Mouse (Mus musculus) limb, embryonic 14.5 days (tissue): ENCODE measurements around the gene Tcl1b5. TPM values are rescaled to one million over a fixed set of nuclear protein-coding genes. Genes with fewer than 3 reads are reported as not detected.

Experiments used
- ATAC-seq: fragments of 200-750 bp; cut with Nextera tagmentation; 2 replicates; pipeline ENCODE4 v1.8.0; 2017; ENCODE audit warnings: low read depth, moderate number of reproducible peaks, moderate TSS enrichment; ENCODE audit not compliant: low FRiP score
- DNase-seq: peaks from one replicate; pipeline ENCODE4 v3.0.0-alpha.2; 2015; ENCODE audit warnings: low spot score
- H3K27ac ChIP-seq: fragments of 300-500 bp; sonication (generic); replicated peaks from 2 replicates; pipeline ENCODE4 v1.5.1; 2014; ENCODE audit warnings: low read depth, mild to moderate bottlenecking, low read length, moderate library complexity, mixed read lengths
- H3K27me3 ChIP-seq: fragments of 300-500 bp; sonication (generic); 2 replicates; pipeline ENCODE4 v1.6.1; 2014; ENCODE audit warnings: low read length, mixed read lengths; ENCODE audit not compliant: control insufficient read depth, insufficient read depth
- H3K36me3 ChIP-seq: fragments of 300-500 bp; sonication (generic); 2 replicates; pipeline ENCODE4 v1.6.1; 2014; ENCODE audit warnings: mild to moderate bottlenecking, low read length, moderate library complexity, mixed read lengths; ENCODE audit not compliant: control insufficient read depth, insufficient read depth
- H3K4me1 ChIP-seq: fragments of 300-500 bp; sonication (generic); 2 replicates; pipeline ENCODE4 v1.6.1; 2014; ENCODE audit warnings: antibody characterized with exemption, low read length, mixed read lengths; ENCODE audit not compliant: control insufficient read depth, insufficient read depth
- H3K4me2 ChIP-seq: fragments of 300-500 bp; sonication (generic); replicated peaks from 2 replicates; pipeline ENCODE4 v1.6.1; 2014; ENCODE audit warnings: low read depth, mild to moderate bottlenecking, low read length, moderate library complexity; ENCODE audit not compliant: severe bottlenecking
- H3K4me3 ChIP-seq: fragments of 300-500 bp; sonication (generic); replicated peaks from 2 replicates; pipeline ENCODE4 v1.5.1; 2014; ENCODE audit warnings: low read length
- H3K9ac ChIP-seq: fragments of 300-500 bp; sonication (generic); 2 replicates; pipeline ENCODE4 v1.6.1; 2014; ENCODE audit warnings: mild to moderate bottlenecking, low read depth, low read length, moderate library complexity; ENCODE audit not compliant: severe bottlenecking
- H3K9me3 ChIP-seq: fragments of 300-500 bp; sonication (generic); 2 replicates; pipeline ENCODE4 v1.6.1; 2016; ENCODE audit warnings: low read length; ENCODE audit not compliant: control insufficient read depth
- POLR2A ChIP-seq: fragments of 200-500 bp; IDR thresholded peaks from 2 replicates; pipeline ENCODE4 v1.8.0; 2012; ENCODE audit warnings: inconsistent platforms, mild to moderate bottlenecking, moderate library complexity, borderline replicate concordance; ENCODE audit not compliant: insufficient read depth, insufficient read length; ENCODE audit errors: extremely low read depth
- WGBS: fragments of 180-500 bp; shearing (Covaris S2); extraction: QIAGEN DNeasy Blood & Tissue Kit; methylation state at CpG from one replicate; pipeline ENCODE4 v1.1.7; 2014; 5-methylcytosine and 5-hydroxymethylcytosine counted together
- polyA plus RNA-seq, 2 experiments: library from polyadenylated mRNA; depleted of rRNA in 1 of 2; stranded (reverse) in 1 of 2; unstranded in 1 of 2; fragments of >200 nt; fragmentation: Nextera tagmentation in 1 of 2; extraction: Ambion mirVana in 1 of 2; gene quantifications; 2 replicates each; pipeline versions ENCODE4 v1.2.1 to v1.2.3; 2012 to 2014

The Tcl1b5 gene
- polyA plus RNA-seq, 2 experiments = not detected

DNA sequence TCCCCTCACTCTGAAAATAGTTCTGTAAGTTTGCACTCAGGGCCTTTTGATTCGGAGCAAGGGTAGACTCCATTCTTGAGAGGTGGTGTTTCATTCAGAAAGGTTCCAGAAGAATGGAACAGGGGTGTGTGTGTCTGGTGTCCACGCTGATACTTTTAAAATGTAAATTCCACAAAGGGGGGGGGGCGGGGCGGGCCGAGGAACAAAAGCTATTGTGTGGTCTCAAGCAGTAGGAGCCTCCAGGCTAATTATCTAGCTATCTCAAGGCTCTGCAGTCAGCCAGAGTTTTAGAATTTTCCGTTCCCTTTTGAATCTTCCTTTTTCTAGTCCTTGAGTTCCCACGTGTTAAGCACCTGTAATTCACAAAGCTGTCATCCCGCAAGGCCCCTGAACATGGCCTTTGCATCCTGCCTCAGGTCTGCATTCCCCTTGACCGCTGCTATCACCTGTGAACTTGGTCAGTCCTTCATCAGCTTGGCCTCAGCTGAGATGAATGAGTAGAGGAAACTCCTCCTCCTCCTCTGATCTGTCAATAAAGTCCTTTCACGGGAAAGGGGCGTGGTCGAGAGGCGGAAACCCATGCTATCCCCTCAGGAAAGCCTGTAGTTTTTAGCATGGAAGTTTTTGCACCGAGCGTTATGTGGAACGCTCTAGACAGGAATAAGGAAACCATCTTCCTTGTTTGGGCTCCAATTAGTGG lies 48.6 kb downstream of the Tcl1b5 start:
- WGBS = 56% methylated on average over 16 of the region's 16 CpGs
- ATAC-seq = no peak
- no peaks in the 10 kb centered on the region for H3K4me1 ChIP-seq
- no peak overlapping the region for H3K4me3 ChIP-seq
- H3K27me3 ChIP-seq = no peaks in the 10 kb centered on the region
- H3K36me3 ChIP-seq = no peaks in the 10 kb centered on the region
- H3K9me3 ChIP-seq = no peaks in the 10 kb centered on the region
- no peak for DNase-seq
- H3K9ac ChIP-seq = no peak overlapping the region
- no peak for TF ChIP-seq POLR2A
- no peak overlapping the region for H3K4me2 ChIP-seq
- no peak overlapping the region for H3K27ac ChIP-seq

Other genes starting within 250 kb of the Tcl1b5 start
- gene Syne3, start 166.5 kb upstream of the Tcl1b5 start, polyA plus RNA-seq (2012; rRNA removed) = 2.6 and 3.0 TPM in 2 replicates
- gene Syne3, start 166.5 kb upstream of the Tcl1b5 start, polyA plus RNA-seq (2014; fragmentation: Nextera tagmentation; extraction: Ambion mirVana) = 1.2 and 2.0 TPM in 2 replicates
- gene Glrx5, start 143.7 kb upstream of the Tcl1b5 start, polyA plus RNA-seq (2012; rRNA removed) = 70.0 and 85.1 TPM in 2 replicates
- gene Glrx5, start 143.7 kb upstream of the Tcl1b5 start, polyA plus RNA-seq (2014; fragmentation: Nextera tagmentation; extraction: Ambion mirVana) = 163 and 175 TPM in 2 replicates
- gene Tcl1b2, start 30.3 kb upstream of the Tcl1b5 start, polyA plus RNA-seq (2012; rRNA removed) = 0.05 and 0.17 TPM in 2 replicates
- gene Tcl1b2, start 30.3 kb upstream of the Tcl1b5 start, polyA plus RNA-seq (2014; fragmentation: Nextera tagmentation; extraction: Ambion mirVana) = not detected in 2 replicates
- gene Tcl1b1, start 16.7 kb upstream of the Tcl1b5 start, polyA plus RNA-seq (2012; rRNA removed) = not detected in 2 replicates
- not detected in 2 replicates for gene Tcl1b1, start 16.7 kb upstream of the Tcl1b5 start, polyA plus RNA-seq (2014; fragmentation: Nextera tagmentation; extraction: Ambion mirVana)
- gene Tcl1b3, start 14.7 kb downstream of the Tcl1b5 start, polyA plus RNA-seq (2012; rRNA removed) = not detected in 2 replicates
- gene Tcl1b3, start 14.7 kb downstream of the Tcl1b5 start, polyA plus RNA-seq (2014; fragmentation: Nextera tagmentation; extraction: Ambion mirVana) = not detected in 2 replicates
- gene Tcl1b4, start 25.6 kb downstream of the Tcl1b5 start, polyA plus RNA-seq (2012; rRNA removed) = not detected in 2 replicates
- not detected in 2 replicates for gene Tcl1b4, start 25.6 kb downstream of the Tcl1b5 start, polyA plus RNA-seq (2014; fragmentation: Nextera tagmentation; extraction: Ambion mirVana)
- gene Tcl1, start 46.4 kb downstream of the Tcl1b5 start, polyA plus RNA-seq (2012; rRNA removed) = not detected in 2 replicates
- not detected in 2 replicates for gene Tcl1, start 46.4 kb downstream of the Tcl1b5 start, polyA plus RNA-seq (2014; fragmentation: Nextera tagmentation; extraction: Ambion mirVana)
- gene Tunar, start 157.5 kb downstream of the Tcl1b5 start, polyA plus RNA-seq (2012; rRNA removed) = 0.31 and 0.40 TPM in 2 replicates
- gene Tunar, start 157.5 kb downstream of the Tcl1b5 start, polyA plus RNA-seq (2014; fragmentation: Nextera tagmentation; extraction: Ambion mirVana) = 0.19 and 0.21 TPM in 2 replicates